Mouse (Mus musculus): ENCODE results near the gene Exoc7. TPM values are rescaled to one million over a fixed set of nuclear protein-coding genes. Genes with fewer than 3 reads are reported as not detected.

Exoc7 gene
- polyA plus RNA-seq, 2 experiments: 57.7 to 72.0 TPM

DNA sequence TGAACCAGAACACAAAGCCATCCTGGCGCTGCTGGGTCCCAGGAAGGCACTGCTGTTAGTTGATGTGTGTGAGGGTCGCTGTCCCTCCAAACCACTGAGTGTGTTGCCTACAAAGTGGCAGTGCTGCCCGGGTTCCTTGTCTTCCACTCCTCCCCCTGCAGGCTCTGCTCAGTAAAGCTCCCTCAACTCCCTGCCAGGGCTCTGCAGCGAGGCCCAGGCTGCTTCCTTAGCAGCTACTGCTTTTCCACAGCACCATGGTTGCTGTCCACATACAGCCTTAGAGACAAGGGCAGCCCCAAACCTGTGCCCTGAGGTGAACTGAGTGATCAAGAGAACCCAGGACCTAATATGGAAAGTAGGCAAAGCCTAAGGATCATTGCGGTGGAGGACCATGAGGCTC, 19.7 kb downstream of the Exoc7 start:
- Histone ChIP-seq H3K4me2 (replicated peaks; ENCODE audit: low read depth, low read length, severe bottlenecking) (no peak overlapping the region), H3K27me3 (ENCODE audit: control insufficient read depth, insufficient read depth, low read length) (peaks cover 28% of the 10 kb centered on the region), H3K4me3 (replicated peaks; ENCODE audit: low read length) (no peak overlapping the region), H3K9ac (ENCODE audit: low read depth, low read length, severe bottlenecking) (no peak overlapping the region), H3K9me3 (ENCODE audit: control insufficient read depth, low read length) (no peaks in the 10 kb centered on the region), H3K4me1 (ENCODE audit: control insufficient read depth, insufficient read depth, low read length) (no peaks in the 10 kb centered on the region), H3K36me3 (ENCODE audit: control insufficient read depth, insufficient read depth, low read length) (peaks cover 50% of the 10 kb centered on the region), H3K27ac (replicated peaks; ENCODE audit: low read depth, low read length) (no peak overlapping the region)
- no peak for ATAC-seq (ENCODE audit: low FRiP score, low read depth)
- no peak for DNase-seq (ENCODE audit: low spot score)
- no peak for TF ChIP-seq POLR2A (IDR thresholded peaks at IDR 0.05; ENCODE audit: borderline replicate concordance, extremely low read depth, insufficient read depth, insufficient read length)
- 79% methylated on average over 5 of the region's 5 CpGs for WGBS

DNA sequence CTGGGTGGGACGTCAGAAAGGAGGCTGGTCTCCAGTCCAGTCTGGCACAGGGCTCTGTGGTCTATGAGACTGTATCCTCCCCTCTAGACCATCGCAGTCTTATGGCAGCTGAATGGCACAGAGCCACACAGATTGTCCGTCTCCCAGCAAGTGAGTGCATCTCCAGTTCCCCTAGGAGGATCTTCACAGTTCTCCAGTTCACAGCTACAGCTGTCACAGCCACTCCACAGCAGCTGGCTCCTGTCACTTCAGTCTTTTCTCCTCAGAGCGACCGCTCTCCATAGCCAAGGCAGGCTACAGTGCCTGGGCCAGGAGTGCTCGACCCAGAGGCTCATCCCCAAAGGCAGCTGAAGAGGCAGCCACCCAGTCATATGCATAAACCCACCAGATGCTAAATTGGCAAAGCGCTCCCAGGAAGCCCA, 21.3 kb downstream of the Exoc7 start:
- no peak overlapping the region for H3K4me3 ChIP-seq (replicated peaks; ENCODE audit: low read length)
- H3K9me3 ChIP-seq (ENCODE audit: control insufficient read depth, low read length): no peaks in the 10 kb centered on the region
- peaks cover 7% of the 10 kb centered on the region for H3K4me1 ChIP-seq (ENCODE audit: control insufficient read depth, insufficient read depth, low read length)
- no peak for TF ChIP-seq POLR2A (IDR thresholded peaks at IDR 0.05; ENCODE audit: borderline replicate concordance, extremely low read depth, insufficient read depth, insufficient read length)
- H3K4me2 ChIP-seq (replicated peaks; ENCODE audit: low read depth, low read length, severe bottlenecking): no peak overlapping the region
- ATAC-seq (ENCODE audit: low FRiP score, low read depth) (peak; percentile 72), DNase-seq (ENCODE audit: low spot score) (peak; percentile 55)
- no peak overlapping the region for H3K27ac ChIP-seq (replicated peaks; ENCODE audit: low read depth, low read length)
- H3K9ac ChIP-seq (ENCODE audit: low read depth, low read length, severe bottlenecking): no peak overlapping the region
- peaks cover 43% of the 10 kb centered on the region for H3K27me3 ChIP-seq (ENCODE audit: control insufficient read depth, insufficient read depth, low read length)
- peaks cover 35% of the 10 kb centered on the region for H3K36me3 ChIP-seq (ENCODE audit: control insufficient read depth, insufficient read depth, low read length)
- WGBS: 71% methylated on average over 7 of the region's 7 CpGs

DNA sequence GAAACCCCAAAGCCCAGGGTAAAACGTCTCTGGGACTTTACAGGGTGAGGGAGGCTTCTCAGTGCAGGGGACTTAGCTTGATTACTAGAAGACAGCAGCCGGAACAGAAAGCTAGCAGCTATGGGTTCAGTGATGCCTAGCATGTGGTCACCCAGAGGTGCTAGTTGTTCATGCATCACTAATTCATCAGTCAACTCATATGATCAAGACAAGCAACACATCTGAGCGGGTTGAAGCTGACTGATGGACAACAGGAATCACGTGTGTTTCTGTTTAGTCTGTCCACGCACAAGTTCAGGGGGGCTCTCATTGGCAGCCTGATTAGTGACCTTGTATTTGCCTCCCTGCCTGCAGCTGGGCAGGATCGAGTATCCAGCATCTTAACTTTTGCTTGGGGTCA, 23.1 kb downstream of the Exoc7 start:
- no peak for ATAC-seq (ENCODE audit: low FRiP score, low read depth)
- WGBS: 40% methylated on average over 6 of the region's 6 CpGs
- no peak for TF ChIP-seq POLR2A (IDR thresholded peaks at IDR 0.05; ENCODE audit: borderline replicate concordance, extremely low read depth, insufficient read depth, insufficient read length)

DNA sequence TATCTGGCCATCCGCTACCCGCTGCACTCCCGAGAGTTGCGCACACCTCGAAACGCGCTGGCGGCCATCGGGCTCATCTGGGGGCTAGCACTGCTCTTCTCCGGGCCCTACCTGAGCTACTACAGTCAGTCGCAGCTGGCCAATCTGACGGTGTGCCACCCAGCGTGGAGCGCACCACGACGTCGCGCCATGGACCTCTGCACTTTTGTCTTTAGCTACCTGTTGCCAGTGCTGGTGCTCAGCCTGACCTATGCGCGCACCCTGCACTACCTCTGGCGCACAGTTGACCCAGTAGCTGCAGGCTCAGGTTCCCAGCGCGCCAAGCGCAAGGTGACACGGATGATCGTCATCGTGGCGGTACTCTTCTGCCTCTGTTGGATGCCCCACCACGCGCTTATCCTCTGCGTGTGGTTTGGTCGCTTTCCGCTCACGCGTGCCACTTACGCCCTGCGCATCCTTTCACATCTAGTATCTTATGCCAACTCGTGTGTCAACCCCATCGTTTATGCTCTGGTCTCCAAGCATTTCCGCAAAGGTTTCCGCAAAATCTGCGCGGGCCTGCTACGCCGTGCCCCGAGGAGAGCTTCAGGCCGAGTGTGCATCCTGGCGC, 24.0 kb downstream of the Exoc7 start:
- WGBS: 9% methylated on average over 48 of the region's 48 CpGs
- H3K9ac ChIP-seq (ENCODE audit: low read depth, low read length, severe bottlenecking): no peak overlapping the region

More for the DNA sequence above, 23.1 kb downstream of the Exoc7 start:
- Histone ChIP-seq H3K27ac (replicated peaks; ENCODE audit: low read depth, low read length) (no peak overlapping the region), H3K27me3 (ENCODE audit: control insufficient read depth, insufficient read depth, low read length) (peaks cover 55% of the 10 kb centered on the region), H3K9me3 (ENCODE audit: control insufficient read depth, low read length) (no peaks in the 10 kb centered on the region), H3K4me3 (replicated peaks; ENCODE audit: low read length) (no peak overlapping the region), H3K4me2 (replicated peaks; ENCODE audit: low read depth, low read length, severe bottlenecking) (no peak overlapping the region), H3K9ac (ENCODE audit: low read depth, low read length, severe bottlenecking) (no peak overlapping the region), H3K4me1 (ENCODE audit: control insufficient read depth, insufficient read depth, low read length) (peaks cover 7% of the 10 kb centered on the region), H3K36me3 (ENCODE audit: control insufficient read depth, insufficient read depth, low read length) (peaks cover 17% of the 10 kb centered on the region)
- no peak for DNase-seq (ENCODE audit: low spot score)

GRCm38 (mm10) chr11:116282089-116282488, 24.9 kb downstream of the Exoc7 start:
- 2% methylated on average over 11 of the region's 11 CpGs for WGBS
- peaks cover 7% of the 10 kb centered on the region for H3K4me1 ChIP-seq (ENCODE audit: control insufficient read depth, insufficient read depth, low read length)
- no peaks in the 10 kb centered on the region for H3K36me3 ChIP-seq (ENCODE audit: control insufficient read depth, insufficient read depth, low read length)
- no peaks in the 10 kb centered on the region for H3K9me3 ChIP-seq (ENCODE audit: control insufficient read depth, low read length)
- DNase-seq (ENCODE audit: low spot score): peak; percentile 34
- H3K27me3 ChIP-seq (ENCODE audit: control insufficient read depth, insufficient read depth, low read length): peaks cover 55% of the 10 kb centered on the region
- peak overlapping the region; percentile 32; the same call in 1 of the 2 replicates for H3K4me3 ChIP-seq (replicated peaks; ENCODE audit: low read length)
- no peak for TF ChIP-seq POLR2A (IDR thresholded peaks at IDR 0.05; ENCODE audit: borderline replicate concordance, extremely low read depth, insufficient read depth, insufficient read length)
- no peak for ATAC-seq (ENCODE audit: low FRiP score, low read depth)
- H3K4me2 ChIP-seq (replicated peaks; ENCODE audit: low read depth, low read length, severe bottlenecking): peak overlapping the region; percentile 58; the same call in 1 of the 2 replicates
- H3K9ac ChIP-seq (ENCODE audit: low read depth, low read length, severe bottlenecking): no peak overlapping the region
- H3K27ac ChIP-seq (replicated peaks; ENCODE audit: low read depth, low read length): no peak overlapping the region

More for the DNA sequence above, 24.0 kb downstream of the Exoc7 start:
- DNase-seq (ENCODE audit: low spot score) (no peak), ATAC-seq (ENCODE audit: low FRiP score, low read depth) (no peak)
- H3K4me3 ChIP-seq (replicated peaks; ENCODE audit: low read length): no peak overlapping the region
- H3K27me3 ChIP-seq (ENCODE audit: control insufficient read depth, insufficient read depth, low read length): peaks cover 55% of the 10 kb centered on the region
- H3K4me1 ChIP-seq (ENCODE audit: control insufficient read depth, insufficient read depth, low read length): peaks cover 7% of the 10 kb centered on the region
- H3K36me3 ChIP-seq (ENCODE audit: control insufficient read depth, insufficient read depth, low read length): peaks cover 8% of the 10 kb centered on the region
- H3K9me3 ChIP-seq (ENCODE audit: control insufficient read depth, low read length): no peaks in the 10 kb centered on the region
- no peak for TF ChIP-seq POLR2A (IDR thresholded peaks at IDR 0.05; ENCODE audit: borderline replicate concordance, extremely low read depth, insufficient read depth, insufficient read length)
- H3K4me2 ChIP-seq (replicated peaks; ENCODE audit: low read depth, low read length, severe bottlenecking): no peak overlapping the region
- no peak overlapping the region for H3K27ac ChIP-seq (replicated peaks; ENCODE audit: low read depth, low read length)

All from limb, embryonic 14.5 days (tissue).